Mouse (Mus musculus): Measurements from ENCODE around the gene Iffo1. TPM values are rescaled to one million over a fixed set of nuclear protein-coding genes. Genes with fewer than 3 reads are reported as not detected.

The Iffo1 gene
- total RNA-seq, 2 experiments from 2014 or later = 13.0 to 17.8 TPM

DNA sequence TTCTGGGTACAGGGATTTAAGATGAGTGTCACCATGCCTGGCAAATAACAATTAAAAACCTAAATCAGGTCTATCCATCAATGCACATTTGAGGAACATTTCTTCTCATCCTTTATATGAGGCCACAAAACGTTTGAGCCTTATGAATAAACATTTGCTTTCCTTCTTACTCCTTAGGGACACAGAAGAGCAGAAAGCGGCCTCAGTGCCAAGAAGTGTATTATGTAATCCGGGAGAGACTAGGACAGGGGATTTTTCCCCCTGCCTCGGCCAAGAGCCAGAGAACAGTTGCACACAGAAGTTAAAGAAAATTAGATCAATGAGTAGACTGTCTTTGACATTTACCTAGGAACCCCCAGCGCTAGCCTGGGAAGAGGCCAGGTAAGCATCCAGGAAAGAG, 37.1 kb downstream of the Iffo1 start:
- intact Hi-C loops (cut with DNase I) = no loop called here
- peak in 1 of 2 experiments; percentile 19 for DNase-seq

DNA sequence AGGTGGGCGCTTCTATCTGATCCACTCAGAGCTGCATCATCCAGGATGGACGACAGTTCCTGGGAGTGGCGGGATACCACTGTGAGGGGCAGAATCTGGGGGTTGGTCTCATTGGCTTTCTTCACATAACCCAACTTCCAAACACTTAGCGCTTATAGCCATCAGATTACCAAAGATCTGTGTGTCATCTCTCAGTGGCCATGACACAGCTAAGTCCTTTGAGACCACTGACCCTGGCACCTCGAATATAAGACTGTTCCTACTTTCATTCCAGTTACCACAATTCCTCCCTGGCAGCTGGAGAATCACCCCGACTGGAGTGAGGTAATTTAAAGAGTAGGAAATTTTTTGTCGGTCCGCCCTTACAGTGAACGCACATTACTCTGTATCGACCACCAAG, 41.2 kb downstream of the Iffo1 start:
- intact Hi-C loops (cut with DNase I) = loop anchor here (5.0 kb wide), 1 partner anchor 74 kb away; no protein-coding TSS in a partner anchor
- DNase-seq = no peak

DNA sequence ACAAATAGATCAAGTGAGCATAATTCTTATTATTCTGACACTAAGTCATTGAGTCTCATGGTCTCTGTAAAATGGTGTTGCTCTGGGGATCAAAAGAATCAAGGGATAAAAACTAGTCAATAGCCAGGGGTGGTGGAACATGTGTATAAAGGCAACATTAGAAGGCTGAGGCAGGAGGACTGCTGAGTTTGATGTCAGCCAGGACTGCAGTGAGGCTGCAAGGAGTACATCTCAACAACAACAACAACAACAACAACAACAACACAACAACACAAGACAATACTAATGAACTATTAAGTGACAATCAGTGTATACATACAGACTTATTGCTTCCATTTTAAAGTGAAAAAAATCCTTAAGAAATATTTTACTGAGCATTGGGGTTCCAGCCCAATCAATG, 45.8 kb downstream of the Iffo1 start:
- DNase-seq = no peak
- intact Hi-C loops (cut with DNase I) = loop anchor here (2.0 to 5.0 kb wide), 2 partner anchors 20 to 94 kb away; partner anchors contain the start of gene Chd4

DNA sequence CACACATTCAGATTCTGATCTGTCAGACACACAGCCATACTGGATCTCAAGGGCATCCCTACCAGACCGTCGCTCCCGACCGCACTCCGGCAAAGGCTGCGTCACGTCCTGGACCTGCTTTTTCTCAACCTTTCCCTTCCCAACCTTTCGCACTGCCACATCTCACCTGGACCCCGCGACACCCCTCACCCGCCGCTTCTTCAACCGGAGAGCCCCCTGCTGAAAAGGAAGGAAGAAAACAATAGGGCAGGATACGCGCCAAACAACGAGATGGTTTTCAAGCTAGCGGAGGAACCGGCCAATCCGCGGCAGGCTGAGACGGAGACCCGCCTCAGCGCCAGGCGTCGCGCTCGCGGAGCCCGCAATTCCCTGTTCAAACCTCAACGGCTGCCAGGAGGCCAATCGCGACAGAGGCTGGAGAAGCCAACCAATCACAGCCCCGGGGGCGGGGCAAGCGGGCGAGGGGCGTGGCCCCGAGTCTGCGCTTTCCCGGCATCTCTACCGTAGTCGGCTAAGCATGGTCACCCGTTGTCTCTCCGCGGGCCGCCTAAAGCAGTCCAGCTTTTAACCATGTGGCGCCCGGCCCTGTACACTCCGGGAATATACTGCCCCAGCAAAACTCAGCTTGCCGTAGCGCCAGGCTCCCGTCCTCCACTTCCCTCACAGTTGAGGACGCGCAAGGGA, 46.4 kb downstream of the Iffo1 start, which contains the start of the genes Ncapd2 and Mrpl51:
TSS of gene Ncapd2 (minus strand) at position 370 of the 684 bp plus-strand sequence.
TSS of gene Mrpl51 (plus strand) at position 470 of the 684 bp plus-strand sequence.
- DNase-seq = peak; percentile 98
- intact Hi-C loops (cut with DNase I) = loop anchor here (2.0 to 5.0 kb wide), 2 partner anchors 21 to 94 kb away; partner anchors contain the start of gene Chd4

DNA sequence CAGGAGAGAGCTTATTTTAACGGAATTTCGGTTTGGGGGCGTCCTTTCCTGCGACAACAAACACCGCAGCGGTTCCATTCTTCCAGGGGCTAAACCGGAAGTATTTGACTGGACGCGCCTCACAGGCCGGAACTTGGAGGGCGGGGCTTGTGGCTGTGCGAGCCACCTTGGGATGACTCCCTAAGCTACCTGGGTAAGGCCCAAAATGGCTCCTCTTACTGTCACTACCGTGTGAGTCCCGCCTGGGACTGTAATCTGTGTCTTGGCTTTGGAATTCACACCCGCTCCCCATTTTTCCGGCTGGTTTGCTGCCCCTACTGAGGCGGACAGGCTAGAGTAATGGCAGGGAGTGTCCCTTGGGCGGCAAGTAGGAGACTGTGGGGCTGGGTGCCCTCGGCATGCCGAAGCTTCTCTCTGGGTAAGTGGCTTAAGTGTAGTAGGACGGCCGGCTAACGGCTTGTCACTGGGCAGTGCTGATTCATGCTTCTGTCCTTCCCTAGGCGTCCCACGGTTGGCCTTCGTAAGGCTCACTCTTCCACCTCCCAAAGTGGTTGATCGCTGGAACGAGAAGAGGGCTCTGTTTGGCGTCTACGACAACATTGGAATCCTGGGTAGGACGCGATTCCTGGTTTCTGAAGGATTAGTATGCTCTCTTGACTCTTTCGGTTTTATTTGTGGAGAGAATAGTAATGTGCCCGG, 47.1 kb downstream of the Iffo1 start:
- peak; percentile 95 for DNase-seq
- intact Hi-C loops (cut with DNase I) = loop anchor here (5.0 kb wide), 1 partner anchor 95 kb away; the partner anchor contains the start of gene Chd4

DNA sequence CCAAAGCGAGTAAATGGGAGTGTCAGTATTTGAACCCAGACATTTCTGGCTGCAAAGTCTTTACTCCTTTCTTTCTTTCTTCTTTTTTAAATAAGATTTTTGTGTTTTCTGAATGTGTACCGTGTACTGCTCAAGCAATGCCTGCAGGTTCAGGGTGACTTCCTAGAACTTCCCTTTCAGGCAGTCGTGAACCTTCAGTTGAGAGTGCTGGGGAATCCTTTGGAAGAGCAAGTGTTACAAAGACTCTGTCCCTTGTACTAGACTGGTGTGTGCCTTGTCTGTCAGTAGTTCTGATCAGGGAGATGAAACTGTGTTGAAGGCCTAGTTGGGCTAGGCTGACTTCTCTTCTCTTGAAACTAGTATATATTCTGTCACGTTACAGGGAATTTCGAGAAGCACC, 47.8 kb downstream of the Iffo1 start:
- intact Hi-C loops (cut with DNase I) = loop anchor here (5.0 kb wide), 1 partner anchor 96 kb away; the partner anchor contains the start of gene Chd4
- DNase-seq = peak in 1 of 2 experiments; percentile 15

DNA sequence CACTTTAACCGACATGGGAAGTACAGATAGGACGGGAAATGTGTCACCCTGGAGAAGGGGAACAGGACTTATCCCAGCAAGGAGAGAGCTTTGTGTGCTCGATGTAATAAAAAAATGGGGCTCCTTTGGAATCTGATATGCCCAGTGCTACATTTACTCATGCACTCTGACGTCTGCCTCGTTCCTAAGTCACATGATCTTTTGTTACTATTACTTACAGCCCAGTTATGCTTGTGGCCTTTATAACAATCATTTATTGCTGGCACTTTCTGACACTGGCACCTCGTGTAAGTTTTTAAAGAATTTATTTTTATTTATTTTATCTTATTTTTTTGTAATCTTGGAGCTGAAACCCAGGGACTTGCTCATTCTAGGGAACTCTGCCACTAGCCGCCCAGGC, 48.3 kb downstream of the Iffo1 start:
- intact Hi-C loops (cut with DNase I) = loop anchor here (5.0 kb wide), 1 partner anchor 96 kb away; the partner anchor contains the start of gene Chd4
- DNase-seq = no peak

DNA sequence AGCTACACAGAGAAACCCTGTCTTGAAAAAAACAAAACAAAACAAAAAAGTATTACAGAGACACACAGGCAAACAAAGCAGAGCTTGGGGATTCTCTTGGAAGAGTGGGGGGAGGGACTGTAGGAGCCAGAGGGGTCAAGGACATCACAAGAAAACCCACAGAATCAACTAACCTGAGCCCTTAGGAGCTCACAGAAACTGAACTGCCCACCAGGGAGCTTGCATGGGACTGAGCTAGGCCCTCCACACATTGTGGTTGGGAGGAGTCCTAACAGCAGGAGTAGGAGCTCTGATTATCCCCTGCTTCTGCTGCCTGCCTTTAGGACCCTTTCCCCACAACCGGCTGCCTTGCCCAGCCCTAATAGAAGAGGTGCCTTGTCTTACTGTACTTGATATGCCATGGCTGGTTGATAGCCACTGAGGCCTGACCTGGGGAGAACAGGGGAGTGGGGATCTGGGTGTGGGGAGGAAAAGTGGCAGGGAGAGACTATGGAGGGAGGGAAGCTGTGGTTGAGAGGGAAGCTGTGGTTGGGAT, 50.6 kb downstream of the Iffo1 start:
- intact Hi-C loops (cut with DNase I) = loop anchor here (2.0 kb wide), 1 partner anchor 17 kb away; no protein-coding TSS in a partner anchor
- no peak for DNase-seq

DNA sequence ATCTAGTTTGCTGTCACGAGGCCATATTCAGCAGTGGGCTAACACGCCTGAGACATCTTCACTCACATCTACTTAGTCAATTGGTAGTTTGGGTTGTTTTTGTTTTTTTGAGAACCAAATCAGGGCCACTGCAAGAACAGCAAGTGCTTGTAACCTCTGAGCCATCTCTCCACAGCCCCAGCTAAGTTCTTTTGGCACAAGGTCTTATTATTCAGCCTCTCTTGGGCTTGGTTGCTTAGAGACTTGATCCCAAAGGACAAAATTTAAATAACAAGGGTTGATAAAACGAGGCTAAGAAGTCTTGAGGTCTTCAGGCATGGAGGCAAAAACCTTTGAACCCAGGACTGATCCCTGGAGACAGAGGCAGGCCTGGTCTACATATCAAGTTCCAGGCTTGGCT, 51.3 kb downstream of the Iffo1 start:
- intact Hi-C loops (cut with DNase I) = loop anchor here (2.0 kb wide), 1 partner anchor 16 kb away; no protein-coding TSS in a partner anchor
- DNase-seq = no peak

DNA sequence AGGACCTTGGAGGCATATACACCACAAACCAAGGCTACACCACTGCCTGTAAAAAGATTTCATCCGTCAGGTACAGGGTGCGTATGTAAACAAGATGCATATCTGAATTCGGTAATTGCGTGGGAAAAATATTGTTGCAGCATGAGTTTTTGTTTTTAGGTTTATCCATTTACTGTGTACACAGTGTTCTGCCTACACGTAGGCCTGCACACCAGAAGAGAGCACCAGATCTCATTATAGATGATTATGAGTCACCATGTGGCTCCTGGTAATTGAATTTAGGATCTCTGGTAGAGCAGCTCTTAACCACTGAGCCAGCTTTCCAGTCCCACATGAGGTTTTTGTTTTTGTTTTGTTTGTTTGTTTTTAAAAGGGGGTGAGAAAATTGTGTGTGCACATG, 52.1 kb downstream of the Iffo1 start:
- intact Hi-C loops (cut with DNase I) = loop anchor here (2.0 kb wide), 1 partner anchor 16 kb away; no protein-coding TSS in a partner anchor
- DNase-seq = no peak

DNA sequence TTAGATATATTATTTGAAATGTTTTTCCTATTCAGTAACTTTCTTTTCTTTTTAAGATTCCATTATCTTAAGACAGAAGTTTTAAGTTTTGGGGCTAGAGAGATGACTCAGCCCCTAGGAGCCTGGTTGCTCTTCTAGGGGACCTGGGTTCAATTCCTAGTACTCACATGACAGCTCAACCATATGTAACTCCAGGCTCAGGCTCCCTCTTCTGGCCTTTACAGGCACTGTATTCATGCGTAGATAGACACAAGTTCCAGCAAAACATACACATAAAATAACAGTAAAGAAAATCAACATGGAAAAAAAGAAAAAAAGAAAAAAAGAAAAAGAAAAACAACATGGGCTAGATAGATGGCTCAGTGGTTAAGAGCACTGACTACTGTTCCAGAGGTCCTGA, 65.4 kb downstream of the Iffo1 start:
- DNase-seq = no peak
- intact Hi-C loops (cut with DNase I) = no loop called here

Small RNA genes within 50 kb of the gene (microRNA-seq; reads per million reads assigned to microRNA genes)
- gene Mir3098 (1.4 to 1.7 reads per million in 2 experiments), gene Mir7045 (0.35 to 0.95 reads per million in 2 experiments)

Other genes starting within 250 kb of the Iffo1 start
- gene Lag3, start 233.5 kb upstream of the Iffo1 start, total RNA-seq (2021) = under 1 TPM; 0.72 to 0.84 TPM
- gene Ptms, start 225.1 kb upstream of the Iffo1 start, total RNA-seq (2021) = 100 to 1,000 TPM; 516 to 532 TPM
- 100 to 1,000 TPM; 231 to 236 TPM for gene Mlf2, start 213.9 kb upstream of the Iffo1 start, total RNA-seq (2021)
- 100 to 1,000 TPM; 102 to 108 TPM for gene Cops7a, start 179.7 kb upstream of the Iffo1 start, total RNA-seq (2021)
- 1 to 10 TPM; 1.7 to 2.0 TPM for gene Pianp, start 148.5 kb upstream of the Iffo1 start, total RNA-seq (2021)
- gene Zfp384, start 136.1 kb upstream of the Iffo1 start, total RNA-seq (2021) = 10 to 100 TPM; 27.7 to 29.3 TPM
- 10 to 100 TPM; 41.8 to 47.3 TPM for gene Ing4, start 105.5 kb upstream of the Iffo1 start, total RNA-seq (2021)
- 1 to 10 TPM; 2.1 to 2.8 TPM for gene Acrbp, start 95.6 kb upstream of the Iffo1 start, total RNA-seq (2021)
- under 1 TPM; 0.37 to 0.53 TPM for gene Lpar5, start 77.3 kb upstream of the Iffo1 start, total RNA-seq (2021)
- 100 to 1,000 TPM; 170 to 183 TPM for gene Chd4, start 49.3 kb upstream of the Iffo1 start, total RNA-seq (2021)
- 10 to 100 TPM; 23.7 to 25.3 TPM for gene Nop2, start 13.3 kb upstream of the Iffo1 start, total RNA-seq (2021)
- 1,000 to 10,000 TPM; 3,414 to 3,559 TPM for gene Gapdh, start 21.2 kb downstream of the Iffo1 start, total RNA-seq (2021)
- gene Ncapd2, start 46.5 kb downstream of the Iffo1 start, total RNA-seq (2021) = 10 to 100 TPM; 42.3 to 51.8 TPM
- gene Mrpl51, start 46.6 kb downstream of the Iffo1 start, total RNA-seq (2021) = 100 to 1,000 TPM; 272 to 283 TPM
- 1 to 10 TPM; 8.1 to 9.1 TPM for gene Vamp1, start 70.3 kb downstream of the Iffo1 start, total RNA-seq (2021)
- gene Tapbpl, start 86.6 kb downstream of the Iffo1 start, total RNA-seq (2021) = 1 to 10 TPM; 2.8 to 4.4 TPM
- gene Cd27, start 91.8 kb downstream of the Iffo1 start, total RNA-seq (2021) = under 1 TPM; 0.37 to 0.55 TPM
- not detected for gene Tuba3a, start 140.8 kb downstream of the Iffo1 start, total RNA-seq (2021)
- gene Ltbr, start 168.6 kb downstream of the Iffo1 start, total RNA-seq (2021) = 10 to 100 TPM; 42.8 to 49.4 TPM
- gene Scnn1a, start 175.4 kb downstream of the Iffo1 start, total RNA-seq (2021) = under 1 TPM; 0.97 to 0.98 TPM
- gene Tnfrsf1a, start 204.1 kb downstream of the Iffo1 start, total RNA-seq (2021) = 10 to 100 TPM; 73.7 to 77.8 TPM
- not detected for gene Plekhg6, start 235.6 kb downstream of the Iffo1 start, total RNA-seq (2021)